Mouse (Mus musculus) intestine, postnatal 0 days (tissue): ENCODE results near the gene Defb13. TPM values are rescaled to one million over a fixed set of nuclear protein-coding genes. Genes with fewer than 3 reads are reported as not detected.
A peak's percentile ranks its signal among the peaks of the same experiment; 100 is the strongest.

ENCODE experiments used
- ATAC-seq: fragments of 200-750 bp; cut with Nextera tagmentation; 2 replicates; pipeline ENCODE4 v1.8.0; 2017; ENCODE audit warnings: mild to moderate bottlenecking, moderate TSS enrichment, moderate library complexity
- H3K27ac ChIP-seq: fragments of 300-500 bp; sonication (generic); 2 replicates; pipeline ENCODE4 v1.5.1; 2014; ENCODE audit warnings: mild to moderate bottlenecking, low read depth, low read length, moderate library complexity
- H3K27me3 ChIP-seq: fragments of 300-500 bp; sonication (generic); replicated peaks from 2 replicates; pipeline ENCODE4 v1.6.1; 2014; ENCODE audit warnings: low read length, mixed read lengths; ENCODE audit not compliant: control insufficient read depth, insufficient read depth
- H3K36me3 ChIP-seq: fragments of 300-500 bp; sonication (generic); 2 replicates; pipeline ENCODE4 v1.6.1; 2014; ENCODE audit warnings: mild to moderate bottlenecking, moderate library complexity; ENCODE audit not compliant: control insufficient read depth, insufficient read depth
- H3K4me1 ChIP-seq: fragments of 300-500 bp; sonication (generic); replicated peaks from 2 replicates; pipeline ENCODE4 v1.6.1; 2014; ENCODE audit warnings: antibody characterized with exemption, low read length, mixed read lengths; ENCODE audit not compliant: control insufficient read depth, insufficient read depth
- H3K4me2 ChIP-seq: fragments of 300-500 bp; sonication (generic); replicated peaks from 2 replicates; pipeline ENCODE4 v1.6.1; 2014; ENCODE audit warnings: low read depth, mild to moderate bottlenecking, moderate library complexity
- H3K4me3 ChIP-seq: fragments of 300-500 bp; sonication (generic); 2 replicates; pipeline ENCODE4 v1.5.1; 2014; ENCODE audit warnings: low read depth, low read length
- H3K9ac ChIP-seq: fragments of 300-500 bp; sonication (generic); 2 replicates; pipeline ENCODE4 v1.6.1; 2014; ENCODE audit warnings: mild to moderate bottlenecking, low read depth, low read length
- H3K9me3 ChIP-seq: fragments of 300-500 bp; sonication (generic); 2 replicates; pipeline ENCODE4 v1.6.1; 2016; ENCODE audit warnings: mixed run types; ENCODE audit not compliant: control insufficient read depth
- CTCF ChIP-seq: sonication (generic); IDR thresholded peaks from 2 replicates; pipeline ENCODE4 v1.5.1; 2016; ENCODE audit warnings: low read depth, mild to moderate bottlenecking, control low read depth, antibody characterized with exemption, moderate library complexity
- WGBS: fragments of 180-500 bp; shearing (Covaris S2); extraction: QIAGEN DNeasy Blood & Tissue Kit; methylation state at CpG from one replicate; pipeline ENCODE4 v1.1.7; 2014; 5-methylcytosine and 5-hydroxymethylcytosine counted together
- polyA plus RNA-seq: library from polyadenylated mRNA; unstranded; fragments of >200 nt; fragmentation: Nextera tagmentation; extraction: Ambion mirVana; gene quantifications from 2 replicates; pipeline ENCODE4 v1.2.1, GENCODE M21; 2015

The Defb13 gene
- polyA plus RNA-seq, 1 experiment from 2014 or later: not detected

- no peaks in the 10 kb centered on the region for H3K27me3 ChIP-seq
- ATAC-seq: no peak
- H3K27ac ChIP-seq: no peak overlapping the region
- no peaks in the 10 kb centered on the region for H3K36me3 ChIP-seq
- TF ChIP-seq CTCF: no peak
- WGBS: 58% methylated on average over 9 of the region's 9 CpGs
- no peak overlapping the region for H3K4me2 ChIP-seq
- H3K9me3 ChIP-seq: no peaks in the 10 kb centered on the region
- no peaks in the 10 kb centered on the region for H3K4me1 ChIP-seq
- no peak overlapping the region for H3K4me3 ChIP-seq
- no peak overlapping the region for H3K9ac ChIP-seq
Observed at GRCm38 (mm10) chr8:21947311-21948017, 902 bp downstream of the Defb13 start.

- 5% methylated on average over 9 of the region's 9 CpGs for WGBS
- Histone ChIP-seq H3K36me3 (no peaks in the 10 kb centered on the region), H3K4me2 (no peak overlapping the region), H3K4me3 (no peak overlapping the region), H3K9me3 (no peaks in the 10 kb centered on the region), H3K27me3 (no peaks in the 10 kb centered on the region), H3K27ac (no peak overlapping the region), H3K9ac (no peak overlapping the region), H3K4me1 (no peaks in the 10 kb centered on the region)
- no peak for ATAC-seq
- TF ChIP-seq CTCF: peak; percentile 82
Observed at GRCm38 (mm10) chr8:21955321-21955720, 8.8 kb downstream of the Defb13 start.

- Histone ChIP-seq H3K36me3 (no peaks in the 10 kb centered on the region), H3K27ac (no peak overlapping the region), H3K9ac (no peak overlapping the region), H3K4me3 (no peak overlapping the region), H3K27me3 (no peaks in the 10 kb centered on the region), H3K9me3 (no peaks in the 10 kb centered on the region), H3K4me2 (no peak overlapping the region), H3K4me1 (no peaks in the 10 kb centered on the region)
- TF ChIP-seq CTCF: no peak
- WGBS: 83% methylated on average over 3 of the region's 3 CpGs
- no peak for ATAC-seq
Observed at GRCm38 (mm10) chr8:21956336-21956735, 9.8 kb downstream of the Defb13 start.

DNA sequence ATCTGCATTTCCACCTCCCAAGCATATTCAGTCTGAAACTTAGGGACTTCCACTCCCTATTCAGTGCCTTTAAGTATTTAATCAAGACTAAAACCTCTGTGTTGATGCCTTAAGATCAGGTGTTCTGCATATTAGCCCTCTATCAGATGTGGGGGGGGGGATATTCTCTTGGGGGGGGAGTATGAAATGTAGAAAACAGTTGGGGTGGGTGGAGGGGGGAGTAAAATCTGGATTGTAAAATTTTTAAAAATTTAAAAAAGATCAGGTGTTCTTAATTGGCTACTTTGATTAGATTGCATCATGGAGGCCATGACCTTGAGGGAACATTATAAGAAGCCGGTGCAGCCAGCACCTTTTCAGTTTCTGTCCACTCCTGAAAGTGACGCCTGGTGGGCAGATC is 11.9 kb downstream of the Defb13 start, which contains the start of gene Fam90a1a:
Gene Fam90a1a, plus strand, starts transcription at position 301 of the 400 bp plus-strand sequence.
- 89% methylated on average over 2 of the region's 2 CpGs for WGBS
- Histone ChIP-seq H3K9ac (no peak within 1 kb of the TSS), H3K36me3 (no peaks in the 10 kb centered on the region), H3K9me3 (no peaks in the 10 kb centered on the region), H3K4me2 (no peak within 1 kb of the TSS), H3K4me1 (no peaks in the 10 kb centered on the region), H3K4me3 (no peak within 1 kb of the TSS), H3K27ac (no peak within 1 kb of the TSS), H3K27me3 (no peaks in the 10 kb centered on the region)
- ATAC-seq: no peak
- no peak for TF ChIP-seq CTCF

- no peaks in the 10 kb centered on the region for H3K27me3 ChIP-seq
- no peak overlapping the region for H3K9ac ChIP-seq
- H3K4me3 ChIP-seq: no peak overlapping the region
- WGBS: 81% methylated on average over 1 of the region's 1 CpGs
- TF ChIP-seq CTCF: no peak
- H3K4me2 ChIP-seq: no peak overlapping the region
- no peak overlapping the region for H3K27ac ChIP-seq
- ATAC-seq: no peak
- no peaks in the 10 kb centered on the region for H3K36me3 ChIP-seq
- no peaks in the 10 kb centered on the region for H3K9me3 ChIP-seq
- no peaks in the 10 kb centered on the region for H3K4me1 ChIP-seq
Observed at GRCm38 (mm10) chr8:21966646-21967045, 20.1 kb downstream of the Defb13 start.

GRCm38 (mm10) chr8:21969475-21969874 is 22.9 kb downstream of the Defb13 start, which contains the start of gene Ccdc70:
Ccdc70 (plus strand) TSS chr8:21969775.
- Histone ChIP-seq H3K27ac (no peak within 1 kb of the TSS), H3K27me3 (no peaks in the 10 kb centered on the region), H3K4me1 (no peaks in the 10 kb centered on the region), H3K9ac (no peak within 1 kb of the TSS), H3K9me3 (no peaks in the 10 kb centered on the region), H3K4me2 (no peak within 1 kb of the TSS), H3K36me3 (no peaks in the 10 kb centered on the region), H3K4me3 (no peak within 1 kb of the TSS)
- no peak for ATAC-seq
- WGBS: 79% methylated on average over 3 of the region's 3 CpGs
- no peak for TF ChIP-seq CTCF

DNA sequence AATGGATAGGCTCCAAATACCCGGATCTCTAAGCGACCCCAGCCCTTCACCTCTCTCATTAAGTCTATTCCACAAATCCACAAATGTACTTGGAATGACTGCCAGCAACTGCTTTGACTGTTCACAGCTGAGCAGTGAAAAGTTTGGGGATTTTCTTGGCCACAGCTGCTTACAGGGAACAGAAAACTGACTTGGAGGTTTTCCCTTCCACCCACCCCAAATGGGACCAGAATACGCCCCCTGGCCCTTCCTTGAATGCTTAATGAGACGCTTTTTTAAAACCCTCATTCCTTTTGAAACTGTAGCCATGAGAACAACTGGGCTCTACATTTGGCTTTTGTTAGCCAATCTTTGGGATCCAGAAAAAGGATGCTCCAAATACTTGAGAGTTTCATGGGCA is 31.6 kb downstream of the Defb13 start:
- no peak for TF ChIP-seq CTCF
- ATAC-seq: no peak
- no peak overlapping the region for H3K4me2 ChIP-seq
- H3K27ac ChIP-seq: no peak overlapping the region
- no peaks in the 10 kb centered on the region for H3K27me3 ChIP-seq
- H3K9me3 ChIP-seq: no peaks in the 10 kb centered on the region
- no peaks in the 10 kb centered on the region for H3K4me1 ChIP-seq
- H3K9ac ChIP-seq: no peak overlapping the region
- no peaks in the 10 kb centered on the region for H3K36me3 ChIP-seq
- 61% methylated on average over 4 of the region's 4 CpGs for WGBS
- no peak overlapping the region for H3K4me3 ChIP-seq
